8 mouse cellular contexts compared by ENCODE assay signal in genomic region chr5:120836731-120837585, GRCm38 (mm10). TPM values are rescaled to one million over a fixed set of nuclear protein-coding genes. Genes with fewer than 3 reads are reported as not detected.
DNase-seq lines count a peak whose midpoint lies in the region; ATAC-seq and TF ChIP-seq lines count a peak whose summit lies in the region.
"Had no signal": no experiment of that assay in that cellular context is flagged by ENCODE, and none has a peak within 500 bp of the region (broad histone marks: within the 10 kb centered on the region; RNA-seq: fewer than 3 reads in every experiment).

No protein-coding gene starts in this region.

- TF ChIP-seq EP300 in MEL (IDR thresholded peaks at IDR 0.05; ENCODE audit: low read depth in 1 of 2, low read length in 2 of 2), result no peak
- no peak for TF ChIP-seq EP300 in liver, embryonic 14.5 days (IDR thresholded peaks at IDR 0.05; ENCODE audit: low read depth)

- H3K27ac ChIP-seq in MEL (ENCODE audit: control insufficient read depth, low read depth, low read length), result no peak overlapping the region
- H3K27ac ChIP-seq in liver, embryonic 14.5 days, result no peak overlapping the region

- ATAC-seq in erythroid progenitor cell, adult 5-6 weeks (replicated peaks; ENCODE audit: low FRiP score, poor library complexity, severe bottlenecking), result peak; percentile 78
- no peak for ATAC-seq in liver, embryonic 14.5 days (ENCODE audit: insufficient read depth)

- TF ChIP-seq POLR2A in MEL (IDR thresholded peaks at IDR 0.05; ENCODE audit: control insufficient read depth in 1 of 2, insufficient read depth in 1 of 2, low read depth in 1 of 2, low read length in 2 of 2, poor library complexity in 1 of 2), result no peak

- no peaks in the 10 kb centered on the region for H3K79me2 ChIP-seq in MEL (ENCODE audit: control insufficient read depth, insufficient read depth, low read length, poor library complexity)

- intact Hi-C loops in left cerebral cortex, postnatal 14 days (cut with DNase I), result loop anchor here (5.0 kb wide), 1 partner anchor 90 kb away; no protein-coding TSS in a partner anchor

- 8% methylated on average over 8 of the region's 8 CpGs for WGBS in liver, embryonic 14.5 days (ENCODE audit: insufficient replicate concordance)

- no peaks in the 10 kb centered on the region for H3K36me3 ChIP-seq in MEL (ENCODE audit: control insufficient read depth in 1 of 2, insufficient read depth in 2 of 2, low read length in 2 of 2)
- no peaks in the 10 kb centered on the region for H3K36me3 ChIP-seq in liver, embryonic 14.5 days (replicated peaks; ENCODE audit: control insufficient read depth, insufficient read depth, low read depth)

- no peaks in the 10 kb centered on the region for H3K9me3 ChIP-seq in MEL (replicated peaks; ENCODE audit: insufficient read depth, low read length)
- H3K9me3 ChIP-seq in liver, embryonic 14.5 days (ENCODE audit: control insufficient read depth, low read length), result no peaks in the 10 kb centered on the region

- no peak overlapping the region for H3K9ac ChIP-seq in MEL (ENCODE audit: control insufficient read depth, low read depth, low read length, poor library complexity, severe bottlenecking)
- no peak overlapping the region for H3K9ac ChIP-seq in liver, embryonic 14.5 days (replicated peaks)

- peak; percentile 46 to 54 for DNase-seq in left cerebral cortex, postnatal 14 days (ENCODE audit: low spot score in 2 of 2)
- DNase-seq in left cerebral cortex, adult 11 months (ENCODE audit: low spot score), result no peak
- peak; percentile 52 for DNase-seq in MEL (ENCODE audit: low read depth, low spot score)
- DNase-seq in brain, adult 2 months (ENCODE audit: low read depth, low spot score), result peak; percentile 72
- DNase-seq in liver, embryonic 14.5 days (ENCODE audit: low read depth in 3 of 3, low spot score in 3 of 3), result peak in 1 of 3 experiments; percentile 14
- DNase-seq in spleen, adult 12 weeks (ENCODE audit: low spot score), result peak; percentile 47

- no peak overlapping the region for H3K4me3 ChIP-seq in MEL (ENCODE audit: control insufficient read depth in 1 of 2, insufficient read depth in 1 of 2, low read depth in 2 of 2, low read length in 2 of 2)
- no peak overlapping the region for H3K4me3 ChIP-seq in liver, embryonic 14.5 days (ENCODE audit: insufficient read depth in 1 of 2, low read depth in 2 of 2, low read length in 2 of 2)

- peaks cover 3 to 10% of the 10 kb centered on the region in 2 experiments for H3K27me3 ChIP-seq in MEL (ENCODE audit: control insufficient read depth in 1 of 2, insufficient read depth in 2 of 2, low read length in 2 of 2)
- H3K27me3 ChIP-seq in liver, embryonic 14.5 days (ENCODE audit: control insufficient read depth, insufficient read depth, low read length), result peaks cover 6% of the 10 kb centered on the region

- peak; percentile 70 to 93 (median 74) for TF ChIP-seq CTCF in MEL (IDR thresholded peaks at IDR 0.05 in 2 of 3, conservative IDR thresholded peaks at IDR 0.05 in 1 of 3; ENCODE audit: control insufficient read depth in 1 of 3, insufficient read depth in 1 of 3, low read depth in 2 of 3, low read length in 3 of 3, poor library complexity in 1 of 3, severe bottlenecking in 1 of 3)
- peak; percentile 81 for TF ChIP-seq CTCF in liver, embryonic 14.5 days (IDR thresholded peaks at IDR 0.05; ENCODE audit: low read depth)

- no peak overlapping the region for H3K4me2 ChIP-seq in liver, embryonic 14.5 days (ENCODE audit: low read depth)

- peak; percentile 61 for TF ChIP-seq RAD21 in MEL (IDR thresholded peaks at IDR 0.05; ENCODE audit: low read depth, low read length)

- no peaks in the 10 kb centered on the region for H3K4me1 ChIP-seq in MEL (ENCODE audit: control insufficient read depth in 1 of 2, insufficient read depth in 2 of 2, low read length in 2 of 2)
- no peaks in the 10 kb centered on the region for H3K4me1 ChIP-seq in liver, embryonic 14.5 days (replicated peaks; ENCODE audit: control insufficient read depth in 2 of 2, insufficient read depth in 2 of 2, low read length in 1 of 2)

TF ChIP-seq in MEL, 35 proteins besides CTCF, POLR2A, EP300 and RAD21:
- TF ChIP-seq GABPA (IDR thresholded peaks at IDR 0.05; ENCODE audit: low read depth, low read length) (no peak), ZC3H11A (IDR thresholded peaks at IDR 0.05; ENCODE audit: low read depth, low read length) (peak; percentile 31; the same call in 1 of the 2 replicates), SMC3 (IDR thresholded peaks at IDR 0.05; ENCODE audit: low read depth, low read length) (peak; percentile 52)
TF ChIP-seq in MEL: peak in this region for 2.

RNA-seq across cellular contexts. Expression of gene Oas1f, which starts 10.2 kb away (rescaled TPM):
- total RNA-seq in left cerebral cortex, postnatal 14 days (2021), result not detected
- total RNA-seq in MEL (2012; rRNA removed), result not detected in 2 replicates
- not detected for polyA plus RNA-seq in MEL (2012; ENCODE audit: insufficient read depth in 1 of 2, insufficient read length in 2 of 2, low read depth in 1 of 2, low replicate concordance in 2 of 2, missing spikeins in 1 of 2)
- not detected in 2 replicates for total RNA-seq in erythroid progenitor cell, adult 5-6 weeks (2015; ENCODE audit: low replicate concordance)
- not detected in 2 replicates for total RNA-seq in erythroid progenitor cell, adult 5-6 weeks (2017; ENCODE audit: low replicate concordance)
- polyA plus RNA-seq in liver, embryonic 14.5 days (2012; rRNA removed), result not detected in 2 replicates
- not detected in 2 replicates for polyA plus RNA-seq in liver, embryonic 14.5 days (2014; fragmentation: Nextera tagmentation; extraction: Ambion mirVana)
- total RNA-seq: layer of hippocampus, adult 18-20 months had no signal

RNA-seq across cellular contexts. Expression of gene Oas1h, which starts 24.3 kb away (rescaled TPM):
- not detected for total RNA-seq in left cerebral cortex, postnatal 14 days (2021)
- not detected in 2 replicates for total RNA-seq in MEL (2012; rRNA removed)
- polyA plus RNA-seq in MEL (2012; ENCODE audit: insufficient read depth in 1 of 2, insufficient read length in 2 of 2, low read depth in 1 of 2, low replicate concordance in 2 of 2, missing spikeins in 1 of 2), result not detected
- total RNA-seq in erythroid progenitor cell, adult 5-6 weeks (2015; ENCODE audit: low replicate concordance), result not detected in 2 replicates
- total RNA-seq in erythroid progenitor cell, adult 5-6 weeks (2017; ENCODE audit: low replicate concordance), result not detected in 2 replicates
- not detected in 2 replicates for polyA plus RNA-seq in liver, embryonic 14.5 days (2012; rRNA removed)
- not detected in 2 replicates for polyA plus RNA-seq in liver, embryonic 14.5 days (2014; fragmentation: Nextera tagmentation; extraction: Ambion mirVana)
- total RNA-seq: layer of hippocampus, adult 18-20 months had no signal

RNA-seq across cellular contexts. Expression of gene Oas1c, which starts 24.6 kb away (rescaled TPM):
- total RNA-seq in left cerebral cortex, postnatal 14 days (2021), result under 1 TPM; 0.59 to 0.87 TPM
- 0.65 and 0.85 TPM in 2 replicates for total RNA-seq in MEL (2012; rRNA removed)
- polyA plus RNA-seq in MEL (2012; ENCODE audit: insufficient read depth in 1 of 2, insufficient read length in 2 of 2, low read depth in 1 of 2, low replicate concordance in 2 of 2, missing spikeins in 1 of 2), result 1 to 10 TPM in 1 of 2 experiments, not detected in 1; 1.8 TPM
- total RNA-seq in erythroid progenitor cell, adult 5-6 weeks (2015; ENCODE audit: low replicate concordance), result 2.2 and 9.6 TPM in 2 replicates
- 6.7 and 11.6 TPM in 2 replicates for total RNA-seq in erythroid progenitor cell, adult 5-6 weeks (2017; ENCODE audit: low replicate concordance)
- polyA plus RNA-seq in liver, embryonic 14.5 days (2012; rRNA removed), result 0.21 TPM in 2 replicates
- polyA plus RNA-seq in liver, embryonic 14.5 days (2014; fragmentation: Nextera tagmentation; extraction: Ambion mirVana), result 0.08 and 0.27 TPM in 2 replicates

RNA-seq across cellular contexts. Expression of gene Oas1e, which starts 41.6 kb away (rescaled TPM):
- total RNA-seq in left cerebral cortex, postnatal 14 days (2021), result not detected
- not detected in 2 replicates for total RNA-seq in MEL (2012; rRNA removed)
- not detected for polyA plus RNA-seq in MEL (2012; ENCODE audit: insufficient read depth in 1 of 2, insufficient read length in 2 of 2, low read depth in 1 of 2, low replicate concordance in 2 of 2, missing spikeins in 1 of 2)
- not detected in 2 replicates for total RNA-seq in erythroid progenitor cell, adult 5-6 weeks (2015; ENCODE audit: low replicate concordance)
- total RNA-seq in erythroid progenitor cell, adult 5-6 weeks (2017; ENCODE audit: low replicate concordance), result 3.0 TPM in 1 of 2 replicates, not detected in the other
- polyA plus RNA-seq in liver, embryonic 14.5 days (2012; rRNA removed), result not detected in 2 replicates
- polyA plus RNA-seq in liver, embryonic 14.5 days (2014; fragmentation: Nextera tagmentation; extraction: Ambion mirVana), result not detected in 2 replicates
- total RNA-seq: layer of hippocampus, adult 18-20 months had no signal

RNA-seq across cellular contexts. Expression of gene Oas1g, which starts 50.5 kb away (rescaled TPM):
- not detected for total RNA-seq in left cerebral cortex, postnatal 14 days (2021)
- total RNA-seq in MEL (2012; rRNA removed), result not detected in 2 replicates
- polyA plus RNA-seq in MEL (2012; ENCODE audit: insufficient read depth in 1 of 2, insufficient read length in 2 of 2, low read depth in 1 of 2, low replicate concordance in 2 of 2, missing spikeins in 1 of 2), result not detected
- total RNA-seq in erythroid progenitor cell, adult 5-6 weeks (2015; ENCODE audit: low replicate concordance), result not detected in 2 replicates
- total RNA-seq in erythroid progenitor cell, adult 5-6 weeks (2017; ENCODE audit: low replicate concordance), result 0.90 TPM in 1 of 2 replicates, not detected in the other
- polyA plus RNA-seq in liver, embryonic 14.5 days (2012; rRNA removed), result 0.42 and 0.56 TPM in 2 replicates
- polyA plus RNA-seq in liver, embryonic 14.5 days (2014; fragmentation: Nextera tagmentation; extraction: Ambion mirVana), result 0.46 and 0.66 TPM in 2 replicates
- total RNA-seq: layer of hippocampus, adult 18-20 months had no signal
